Mouse (Mus musculus): ENCODE measurements around the gene Lonp1. TPM values are rescaled to one million over a fixed set of nuclear protein-coding genes. Genes with fewer than 3 reads are reported as not detected.
"Not testable (repeated sequence)": the region's sequence is repeated elsewhere in the genome, so short reads cannot be mapped to it uniquely, and the experiment has no call there.

The Lonp1 gene
- polyA plus RNA-seq, 1 experiment from 2014 or later: 71.2 TPM

GRCm38 (mm10) chr17:56615136-56615784 lies 11.4 kb downstream of the Lonp1 start:
- H3K36me3 ChIP-seq (ENCODE audit: control insufficient read depth, insufficient read depth, low read length): peaks cover 60% of the 10 kb centered on the region
- no peaks in the 10 kb centered on the region for H3K27me3 ChIP-seq (replicated peaks; ENCODE audit: control insufficient read depth, insufficient read depth, low read length)
- 0 out of 2 replicates have a peak overlapping the region, but pooled peaks have one; percentile 8 for H3K4me3 ChIP-seq (ENCODE audit: low read depth, low read length)
- no peak overlapping the region for H3K9ac ChIP-seq (ENCODE audit: low read length)
- WGBS: 81% methylated on average over 11 of the region's 11 CpGs
- no peaks in the 10 kb centered on the region for H3K9me3 ChIP-seq (ENCODE audit: control insufficient read depth, low read length)
- H3K27ac ChIP-seq (ENCODE audit: low read depth): no peak overlapping the region
- H3K4me1 ChIP-seq (replicated peaks; ENCODE audit: control insufficient read depth, insufficient read depth, low read length): peaks cover 10% of the 10 kb centered on the region
- DNase-seq (ENCODE audit: low spot score) (peak; percentile 63), ATAC-seq (replicated peaks; ENCODE audit: low FRiP score, low TSS enrichment, low read depth) (no peak)
- peak overlapping the region; percentile 81; the same call in 1 of the 2 replicates for H3K4me2 ChIP-seq (ENCODE audit: low read length)

GRCm38 (mm10) chr17:56614391-56615135 lies 12.1 kb downstream of the Lonp1 start:
- WGBS: 31% methylated on average over 14 of the region's 14 CpGs
- Histone ChIP-seq H3K9ac (ENCODE audit: low read length) (peak overlapping the region; percentile 92), H3K4me2 (ENCODE audit: low read length) (peak overlapping the region; percentile 81), H3K27ac (ENCODE audit: low read depth) (no peak overlapping the region; the same call in 1 of the 2 replicates), H3K4me1 (replicated peaks; ENCODE audit: control insufficient read depth, insufficient read depth, low read length) (peaks cover 14% of the 10 kb centered on the region), H3K36me3 (ENCODE audit: control insufficient read depth, insufficient read depth, low read length) (peaks cover 53% of the 10 kb centered on the region), H3K27me3 (replicated peaks; ENCODE audit: control insufficient read depth, insufficient read depth, low read length) (no peaks in the 10 kb centered on the region), H3K9me3 (ENCODE audit: control insufficient read depth, low read length) (no peaks in the 10 kb centered on the region), H3K4me3 (ENCODE audit: low read depth, low read length) (peak overlapping the region; percentile 77)
- no peak for ATAC-seq (replicated peaks; ENCODE audit: low FRiP score, low TSS enrichment, low read depth)
- no peak for DNase-seq (ENCODE audit: low spot score)

- not testable (repeated sequence) for H3K27me3 ChIP-seq (replicated peaks; ENCODE audit: control insufficient read depth, insufficient read depth, low read length); DNase-seq (ENCODE audit: low spot score); H3K9me3 ChIP-seq (ENCODE audit: control insufficient read depth, low read length); ATAC-seq (replicated peaks; ENCODE audit: low FRiP score, low TSS enrichment, low read depth)
- Histone ChIP-seq H3K9ac (ENCODE audit: low read length) (peak overlapping the region; percentile 92), H3K4me3 (ENCODE audit: low read depth, low read length) (peak overlapping the region; percentile 77), H3K4me2 (ENCODE audit: low read length) (peak overlapping the region; percentile 81), H3K36me3 (ENCODE audit: control insufficient read depth, insufficient read depth, low read length) (peaks cover 47% of the 10 kb centered on the region), H3K4me1 (replicated peaks; ENCODE audit: control insufficient read depth, insufficient read depth, low read length) (peaks cover 14% of the 10 kb centered on the region), H3K27ac (ENCODE audit: low read depth) (peak overlapping the region; percentile 89)
- WGBS: under 1% methylated on average over 26 of the region's 26 CpGs
These were observed 12.8 kb downstream of the Lonp1 start for GRCm38 (mm10) chr17:56613893-56614292.

- WGBS: under 1% methylated on average over 52 of the region's 52 CpGs
- Histone ChIP-seq H3K27ac (ENCODE audit: low read depth) (peak within 1 kb of the TSS; percentile 89), H3K36me3 (ENCODE audit: control insufficient read depth, insufficient read depth, low read length) (peaks cover 41% of the 10 kb centered on the region), H3K9me3 (ENCODE audit: control insufficient read depth, low read length) (no peaks in the 10 kb centered on the region), H3K4me3 (ENCODE audit: low read depth, low read length) (peak within 1 kb of the TSS; percentile 77), H3K4me2 (ENCODE audit: low read length) (peak within 1 kb of the TSS; percentile 81), H3K4me1 (replicated peaks; ENCODE audit: control insufficient read depth, insufficient read depth, low read length) (peaks cover 19% of the 10 kb centered on the region), H3K9ac (ENCODE audit: low read length) (peak within 1 kb of the TSS; percentile 92), H3K27me3 (replicated peaks; ENCODE audit: control insufficient read depth, insufficient read depth, low read length) (no peaks in the 10 kb centered on the region)
- ATAC-seq (replicated peaks; ENCODE audit: low FRiP score, low TSS enrichment, low read depth) (peak; percentile 49), DNase-seq (ENCODE audit: low spot score) (peak; percentile 98)
These were observed 13.3 kb downstream of the Lonp1 start, which contains the start of gene Rpl36 for GRCm38 (mm10) chr17:56613236-56613844. Gene Rpl36 (plus strand): TSS chr17:56613416.

GRCm38 (mm10) chr17:56612565-56612939 lies 14.1 kb downstream of the Lonp1 start:
- H3K4me3 ChIP-seq (ENCODE audit: low read depth, low read length); DNase-seq (ENCODE audit: low spot score); H3K27me3 ChIP-seq (replicated peaks; ENCODE audit: control insufficient read depth, insufficient read depth, low read length); ATAC-seq (replicated peaks; ENCODE audit: low FRiP score, low TSS enrichment, low read depth); H3K9ac ChIP-seq (ENCODE audit: low read length); H3K9me3 ChIP-seq (ENCODE audit: control insufficient read depth, low read length); H3K27ac ChIP-seq (ENCODE audit: low read depth); H3K4me2 ChIP-seq (ENCODE audit: low read length): not testable (repeated sequence)
- 67% methylated on average over 10 of the region's 10 CpGs for WGBS
- H3K36me3 ChIP-seq (ENCODE audit: control insufficient read depth, insufficient read depth, low read length): peaks cover 36% of the 10 kb centered on the region
- peaks cover 20% of the 10 kb centered on the region for H3K4me1 ChIP-seq (replicated peaks; ENCODE audit: control insufficient read depth, insufficient read depth, low read length)

- peak; percentile 74 for DNase-seq (ENCODE audit: low spot score)
- peak overlapping the region; percentile 2; the same call in 1 of the 2 replicates for H3K4me3 ChIP-seq (ENCODE audit: low read depth, low read length)
- peaks cover 20% of the 10 kb centered on the region for H3K4me1 ChIP-seq (replicated peaks; ENCODE audit: control insufficient read depth, insufficient read depth, low read length)
- ATAC-seq (replicated peaks; ENCODE audit: low FRiP score, low TSS enrichment, low read depth): no peak
- H3K9ac ChIP-seq (ENCODE audit: low read length): no peak overlapping the region
- H3K9me3 ChIP-seq (ENCODE audit: control insufficient read depth, low read length): no peaks in the 10 kb centered on the region
- no peak overlapping the region for H3K27ac ChIP-seq (ENCODE audit: low read depth)
- 13% methylated on average over 13 of the region's 14 CpGs for WGBS
- H3K27me3 ChIP-seq (replicated peaks; ENCODE audit: control insufficient read depth, insufficient read depth, low read length): no peaks in the 10 kb centered on the region
- H3K36me3 ChIP-seq (ENCODE audit: control insufficient read depth, insufficient read depth, low read length): peaks cover 36% of the 10 kb centered on the region
- 0 out of 2 replicates have a peak overlapping the region, but pooled peaks have one; percentile 18 for H3K4me2 ChIP-seq (ENCODE audit: low read length)
These were observed 14.7 kb downstream of the Lonp1 start for GRCm38 (mm10) chr17:56611861-56612564.

GRCm38 (mm10) chr17:56611323-56611722 lies 15.4 kb downstream of the Lonp1 start:
- no peaks in the 10 kb centered on the region for H3K9me3 ChIP-seq (ENCODE audit: control insufficient read depth, low read length)
- no peak for DNase-seq (ENCODE audit: low spot score)
- H3K4me1 ChIP-seq (replicated peaks; ENCODE audit: control insufficient read depth, insufficient read depth, low read length): peaks cover 20% of the 10 kb centered on the region
- H3K27ac ChIP-seq (ENCODE audit: low read depth): no peak overlapping the region
- H3K4me3 ChIP-seq (ENCODE audit: low read depth, low read length): no peak overlapping the region
- H3K9ac ChIP-seq (ENCODE audit: low read length): no peak overlapping the region
- WGBS: 74% methylated on average over 2 of the region's 2 CpGs
- H3K27me3 ChIP-seq (replicated peaks; ENCODE audit: control insufficient read depth, insufficient read depth, low read length): no peaks in the 10 kb centered on the region
- no peak for ATAC-seq (replicated peaks; ENCODE audit: low FRiP score, low TSS enrichment, low read depth)
- peaks cover 36% of the 10 kb centered on the region for H3K36me3 ChIP-seq (ENCODE audit: control insufficient read depth, insufficient read depth, low read length)
- no peak overlapping the region for H3K4me2 ChIP-seq (ENCODE audit: low read length)

Measured in intestine, embryonic 14.5 days (tissue).